Mouse (Mus musculus) heart, embryonic 14.5 days (tissue): ENCODE results near the gene Phyhd1. TPM values are rescaled to one million over a fixed set of nuclear protein-coding genes. Genes with fewer than 3 reads are reported as not detected.

Source experiments
- ATAC-seq: fragments of 200-750 bp; cut with Nextera tagmentation; 2 replicates; pipeline ENCODE4 v1.8.0; 2017; ENCODE audit warnings: low read depth, moderate TSS enrichment; ENCODE audit not compliant: insufficient number of reproducible peaks, insufficient read depth, low FRiP score
- H3K27ac ChIP-seq, 2 experiments: fragments of 200-500 bp in 1 of 2; fragments of 300-500 bp in 1 of 2; sonication (generic) in 1 of 2; replicated peaks in 1 of 2; 2 replicates each; pipeline ENCODE4 v1.5.1; 2012 to 2014; ENCODE audit warnings: low read depth in 2 of 2, low read length in 2 of 2, control low read depth in 1 of 2, mild to moderate bottlenecking in 1 of 2, mixed read lengths in 1 of 2; ENCODE audit not compliant: control insufficient read depth in 1 of 2, insufficient read depth in 1 of 2
- H3K27me3 ChIP-seq: fragments of 300-500 bp; sonication (generic); 2 replicates; pipeline ENCODE4 v1.6.1; 2014; ENCODE audit warnings: mild to moderate bottlenecking, low read length, control low read depth; ENCODE audit not compliant: control insufficient read depth, insufficient read depth
- H3K36me3 ChIP-seq: fragments of 300-500 bp; sonication (generic); 2 replicates; pipeline ENCODE4 v1.6.1; 2014; ENCODE audit warnings: mild to moderate bottlenecking, control low read depth, low read length, mixed read lengths; ENCODE audit not compliant: control insufficient read depth, insufficient read depth
- H3K4me1 ChIP-seq, 2 experiments: fragments of 200-500 bp in 1 of 2; fragments of 300-500 bp in 1 of 2; sonication (generic) in 1 of 2; 2 replicates each; pipeline ENCODE4 v1.6.1; 2012 to 2014; ENCODE audit warnings: low read length in 2 of 2, control low read depth in 1 of 2, mixed read lengths in 1 of 2; ENCODE audit not compliant: control insufficient read depth in 2 of 2, insufficient read depth in 2 of 2
- H3K4me2 ChIP-seq: fragments of 300-500 bp; sonication (generic); 2 replicates; pipeline ENCODE4 v1.6.1; 2014; ENCODE audit warnings: mild to moderate bottlenecking, low read length
- H3K4me3 ChIP-seq, 2 experiments: fragments of 200-500 bp in 1 of 2; fragments of 300-500 bp in 1 of 2; sonication (generic) in 1 of 2; 2 replicates each; pipeline ENCODE4 v1.5.1; 2012 to 2014; ENCODE audit warnings: low read length in 2 of 2, mild to moderate bottlenecking in 2 of 2, control low read depth in 1 of 2, low read depth in 1 of 2, moderate library complexity in 1 of 2; ENCODE audit not compliant: control insufficient read depth in 1 of 2, insufficient read depth in 1 of 2
- H3K9ac ChIP-seq: fragments of 300-500 bp; sonication (generic); 2 replicates; pipeline ENCODE4 v1.6.1; 2014; ENCODE audit warnings: mild to moderate bottlenecking, low read length
- H3K9me3 ChIP-seq: fragments of 300-500 bp; sonication (generic); 2 replicates; pipeline ENCODE4 v1.6.1; 2016; ENCODE audit warnings: low read length, control low read depth; ENCODE audit not compliant: control insufficient read depth
- WGBS: fragments of 180-500 bp; shearing (Covaris S2); extraction: QIAGEN DNeasy Blood & Tissue Kit; methylation state at CpG from one replicate; pipeline ENCODE4 v1.1.7; 2014; 5-methylcytosine and 5-hydroxymethylcytosine counted together
- polyA plus RNA-seq: library from polyadenylated mRNA; unstranded; fragments of >200 nt; fragmentation: Nextera tagmentation; extraction: Ambion mirVana; gene quantifications from 2 replicates; pipeline ENCODE4 v1.2.1, GENCODE M21; 2014

Gene Phyhd1
- polyA plus RNA-seq, 1 experiment from 2014 or later, result 10.8 TPM

DNA sequence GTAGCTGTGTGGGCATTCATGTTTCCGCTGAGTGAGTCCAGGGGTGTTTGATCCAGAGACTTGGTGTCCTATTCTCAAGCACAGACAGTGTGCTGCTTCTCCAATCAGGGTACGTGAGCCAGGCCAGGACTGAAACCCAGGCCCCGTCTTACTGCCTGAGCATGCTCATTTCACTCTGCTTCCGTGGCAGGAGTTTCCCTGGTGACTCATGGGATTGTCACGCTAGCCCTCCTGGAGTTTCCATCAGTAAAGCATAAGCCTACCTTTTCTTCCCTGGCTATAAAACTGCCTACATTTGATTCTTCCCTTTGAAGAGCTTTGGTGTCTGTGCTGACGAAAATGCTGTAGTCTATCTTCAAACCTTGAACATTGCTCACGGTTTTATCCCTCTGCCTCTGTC lies 57.1 kb downstream of the Phyhd1 start:
- Histone ChIP-seq H3K36me3 (peaks cover 95% of the 10 kb centered on the region), H3K9ac (no peak overlapping the region), H3K4me2 (no peak overlapping the region), H3K27ac (no peak overlapping the region), H3K4me1 (no peaks in the 10 kb centered on the region), H3K4me3 (no peak overlapping the region), H3K9me3 (no peaks in the 10 kb centered on the region), H3K27me3 (no peaks in the 10 kb centered on the region)
- no peak for ATAC-seq
- 87% methylated on average over 7 of the region's 7 CpGs for WGBS

DNA sequence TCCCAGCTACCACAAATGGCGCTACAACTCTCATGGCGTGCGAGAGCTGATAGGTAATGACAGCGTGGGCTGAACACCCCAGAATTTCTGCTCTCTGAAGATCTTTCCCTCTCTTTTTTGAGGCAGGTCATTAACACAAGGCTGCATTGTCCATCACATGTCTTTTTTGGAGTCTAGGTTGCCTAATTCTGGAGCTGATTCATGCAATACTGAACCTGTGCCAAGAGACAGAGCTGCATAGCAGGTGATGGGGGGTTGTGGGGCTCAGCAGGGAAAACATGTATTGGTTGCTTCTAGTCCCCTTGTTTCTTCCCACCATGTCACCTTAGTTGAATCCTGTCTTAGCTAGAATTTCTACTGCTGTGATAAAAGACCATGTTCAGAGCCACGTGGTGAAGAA lies 59.3 kb downstream of the Phyhd1 start:
- WGBS, result 88% methylated on average over 5 of the region's 5 CpGs
- ATAC-seq, result no peak

DNA sequence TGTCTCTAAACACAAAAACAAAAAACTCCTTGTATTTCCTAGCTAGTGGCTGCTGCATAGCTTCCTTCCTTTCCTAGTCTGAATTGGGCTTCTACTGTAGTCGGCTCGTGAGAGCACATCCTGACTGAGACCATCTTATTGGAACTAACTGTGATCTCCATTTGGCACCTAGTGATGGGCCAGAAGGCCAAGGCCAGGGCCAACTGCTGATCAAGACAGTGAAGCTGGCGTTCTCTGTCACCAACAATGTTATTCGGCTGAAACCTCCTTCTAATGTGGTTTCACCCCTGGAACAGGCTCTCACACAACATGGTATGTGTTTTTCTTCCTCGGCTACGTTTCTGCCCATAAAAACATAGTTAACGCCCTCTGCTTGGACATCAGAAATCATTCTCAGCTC lies 61.3 kb downstream of the Phyhd1 start:
- H3K36me3 ChIP-seq, result peaks cover 97% of the 10 kb centered on the region
- H3K9ac ChIP-seq, result no peak overlapping the region
- H3K27ac ChIP-seq, result no peak overlapping the region
- H3K4me3 ChIP-seq, result no peak overlapping the region
- no peaks in the 10 kb centered on the region for H3K9me3 ChIP-seq
- 91% methylated on average over 7 of the region's 7 CpGs for WGBS
- no peaks in the 10 kb centered on the region for H3K27me3 ChIP-seq
- no peak for ATAC-seq
- H3K4me2 ChIP-seq, result no peak overlapping the region
- no peaks in the 10 kb centered on the region for H3K4me1 ChIP-seq

More for the DNA sequence above, 59.3 kb downstream of the Phyhd1 start:
- Histone ChIP-seq H3K9me3 (no peaks in the 10 kb centered on the region), H3K4me3 (no peak overlapping the region), H3K27ac (no peak overlapping the region), H3K4me2 (no peak overlapping the region), H3K36me3 (peaks cover 97% of the 10 kb centered on the region), H3K4me1 (no peaks in the 10 kb centered on the region), H3K9ac (no peak overlapping the region), H3K27me3 (no peaks in the 10 kb centered on the region)

DNA sequence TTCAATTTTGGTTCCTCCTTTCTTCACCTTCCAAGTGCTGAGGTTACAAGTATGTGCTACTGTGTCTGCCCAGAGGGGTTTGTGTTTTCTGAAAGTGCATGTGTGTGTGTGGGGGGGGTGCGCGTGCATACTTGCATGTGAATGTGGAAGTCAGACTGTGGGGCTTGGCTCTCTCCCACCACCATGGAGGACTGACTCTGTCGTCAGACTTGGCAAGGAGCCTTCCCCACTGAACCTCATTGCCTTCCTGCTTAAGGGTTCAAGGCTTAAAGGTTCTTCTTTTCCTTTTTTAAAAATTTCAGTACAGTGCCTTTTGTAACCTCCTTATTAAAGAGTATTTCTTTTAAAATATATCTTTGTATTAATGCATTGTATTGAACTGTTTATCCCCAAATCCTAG lies 62.8 kb downstream of the Phyhd1 start:
- Histone ChIP-seq H3K27me3 (no peaks in the 10 kb centered on the region), H3K4me3 (no peak overlapping the region), H3K9ac (no peak overlapping the region), H3K9me3 (no peaks in the 10 kb centered on the region), H3K4me1 (no peaks in the 10 kb centered on the region), H3K4me2 (no peak overlapping the region), H3K36me3 (peaks cover 97% of the 10 kb centered on the region), H3K27ac (no peak overlapping the region)
- no peak for ATAC-seq
- 86% methylated on average over 3 of the region's 3 CpGs for WGBS

Other genes with a start within 250 kb of the Phyhd1 start
- 18.9 and 21.8 TPM in 2 replicates for gene Wdr34, start 217.3 kb upstream of the Phyhd1 start, polyA plus RNA-seq
- 218 and 223 TPM in 2 replicates for gene Set, start 208.8 kb upstream of the Phyhd1 start, polyA plus RNA-seq
- 10.0 and 10.3 TPM in 2 replicates for gene Pkn3, start 188.5 kb upstream of the Phyhd1 start, polyA plus RNA-seq
- gene Zdhhc12, start 172.6 kb upstream of the Phyhd1 start, polyA plus RNA-seq, result 28.2 and 38.5 TPM in 2 replicates
- 7.8 and 8.9 TPM in 2 replicates for gene Zer1, start 141.6 kb upstream of the Phyhd1 start, polyA plus RNA-seq
- 9.0 and 9.9 TPM in 2 replicates for gene Tbc1d13, start 132.5 kb upstream of the Phyhd1 start, polyA plus RNA-seq
- 40.3 and 43.2 TPM in 2 replicates for gene Endog, start 94.7 kb upstream of the Phyhd1 start, polyA plus RNA-seq
- 24.7 and 28.0 TPM in 2 replicates for gene Spout1, start 87.7 kb upstream of the Phyhd1 start, polyA plus RNA-seq
- 22.0 and 26.0 TPM in 2 replicates for gene Kyat1, start 60.4 kb upstream of the Phyhd1 start, polyA plus RNA-seq
- 47.4 and 52.7 TPM in 2 replicates for gene Lrrc8a, start 28.5 kb upstream of the Phyhd1 start, polyA plus RNA-seq
- gene Gm28035, start 25.6 kb upstream of the Phyhd1 start, polyA plus RNA-seq, result 0.13 and 0.55 TPM in 2 replicates
- gene Gm28038, start 14.8 kb downstream of the Phyhd1 start, polyA plus RNA-seq, result not detected in 2 replicates
- 33.0 and 33.4 TPM in 2 replicates for gene Dolk, start 20.1 kb downstream of the Phyhd1 start, polyA plus RNA-seq
- gene Nup188, start 20.2 kb downstream of the Phyhd1 start, polyA plus RNA-seq, result 23.9 and 26.2 TPM in 2 replicates
- gene Sh3glb2, start 93.1 kb downstream of the Phyhd1 start, polyA plus RNA-seq, result 94.6 and 97.3 TPM in 2 replicates
- gene Miga2, start 98.0 kb downstream of the Phyhd1 start, polyA plus RNA-seq, result 28.3 and 31.6 TPM in 2 replicates
- 16.8 and 20.8 TPM in 2 replicates for gene Dolpp1, start 126.1 kb downstream of the Phyhd1 start, polyA plus RNA-seq
- gene Crat, start 149.6 kb downstream of the Phyhd1 start, polyA plus RNA-seq, result 127 and 135 TPM in 2 replicates
- gene Ptpa, start 149.8 kb downstream of the Phyhd1 start, polyA plus RNA-seq, result 42.0 and 61.2 TPM in 2 replicates
- 3.5 and 4.2 TPM in 2 replicates for gene Ier5l, start 208.0 kb downstream of the Phyhd1 start, polyA plus RNA-seq